In the genomic region with DNA sequence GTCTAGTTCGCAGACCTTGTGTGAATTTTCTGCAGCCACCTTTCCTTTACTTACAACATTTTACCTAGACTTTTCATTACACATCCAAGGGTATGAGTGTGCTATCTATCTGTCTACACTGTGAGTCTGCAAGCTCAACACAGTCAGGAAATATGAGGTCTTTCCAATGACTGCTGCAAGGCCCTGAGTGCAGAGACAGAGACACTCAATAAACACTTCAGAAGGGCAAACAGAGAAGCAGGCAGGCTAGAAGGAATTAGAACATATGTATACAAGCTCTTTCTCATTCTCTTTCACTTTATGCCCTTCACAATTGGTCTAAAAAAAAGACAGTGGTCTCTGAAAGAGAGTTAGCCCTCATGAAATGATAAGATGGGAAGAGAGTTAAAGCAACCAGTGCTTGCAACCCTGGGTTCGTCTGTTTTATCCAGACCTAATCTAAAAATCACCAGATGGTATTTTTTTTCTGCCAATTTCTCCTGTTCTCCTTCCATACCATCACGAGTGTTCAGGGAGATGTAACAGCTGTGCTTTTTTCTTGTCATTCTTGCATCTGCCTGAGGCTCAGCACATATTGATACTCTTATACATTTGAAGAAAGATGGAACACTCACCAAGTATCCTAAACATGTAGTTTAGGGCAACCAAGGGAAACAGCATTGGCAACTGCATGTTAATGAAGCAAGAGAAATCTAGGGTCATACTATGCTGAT, we compare ENCODE assay signal across 17 mouse cellular contexts.
DNase-seq lines count a peak whose midpoint lies in the region; ATAC-seq lines count a peak whose summit lies in the region.
"Had no signal": no experiment of that assay in that cellular context is flagged by ENCODE, and none has a peak within 500 bp of the region (broad histone marks: within the 10 kb centered on the region; RNA-seq: fewer than 3 reads in every experiment).

No protein-coding gene starts in this region.

- no peaks in the 10 kb centered on the region for H3K27me3 ChIP-seq in forebrain, embryonic 14.5 days (replicated peaks; ENCODE audit: control insufficient read depth, insufficient read depth, low read length)
- no peaks in the 10 kb centered on the region for H3K27me3 ChIP-seq in forebrain, embryonic 11.5 days (ENCODE audit: control insufficient read depth, insufficient read depth, low read length)
- no peaks in the 10 kb centered on the region for H3K27me3 ChIP-seq in lung, embryonic 16.5 days (ENCODE audit: control insufficient read depth, insufficient read depth, low read depth, low read length)
- H3K27me3 ChIP-seq: heart, embryonic 13.5 days; hindbrain, embryonic 15.5 days had no signal

- H3K4me3 ChIP-seq in forebrain, embryonic 14.5 days (ENCODE audit: low read depth, low read length): no peak overlapping the region
- H3K4me3 ChIP-seq in forebrain, embryonic 11.5 days (ENCODE audit: low read depth, low read length): no peak overlapping the region
- H3K4me3 ChIP-seq in lung, embryonic 16.5 days (ENCODE audit: low read length): no peak overlapping the region
- H3K4me3 ChIP-seq: embryonic facial prominence, embryonic 10.5 days; heart, embryonic 13.5 days; hindbrain, embryonic 15.5 days had no signal

- no peaks in the 10 kb centered on the region for H3K4me1 ChIP-seq in forebrain, embryonic 14.5 days (ENCODE audit: control insufficient read depth, insufficient read depth, low read length)
- no peaks in the 10 kb centered on the region for H3K4me1 ChIP-seq in forebrain, embryonic 11.5 days (replicated peaks; ENCODE audit: control insufficient read depth, insufficient read depth, low read length)
- H3K4me1 ChIP-seq in lung, embryonic 16.5 days (replicated peaks; ENCODE audit: control insufficient read depth, insufficient read depth, low read length): 0 out of 2 replicates have a peak, but pooled peaks cover 2% of the 10 kb centered on the region
- H3K4me1 ChIP-seq: embryonic facial prominence, embryonic 10.5 days; heart, embryonic 13.5 days; hindbrain, embryonic 15.5 days had no signal

- H3K4me2 ChIP-seq in forebrain, embryonic 14.5 days (ENCODE audit: low read length): no peak overlapping the region
- H3K4me2 ChIP-seq in forebrain, embryonic 11.5 days (ENCODE audit: low read depth, low read length, severe bottlenecking): no peak overlapping the region
- no peak overlapping the region for H3K4me2 ChIP-seq in lung, embryonic 16.5 days (ENCODE audit: low read depth, low read length)
- H3K4me2 ChIP-seq: heart, embryonic 13.5 days; hindbrain, embryonic 15.5 days had no signal

- H3K27ac ChIP-seq in forebrain, embryonic 14.5 days (ENCODE audit: low read depth, low read length): no peak overlapping the region
- no peak overlapping the region for H3K27ac ChIP-seq in forebrain, embryonic 11.5 days (ENCODE audit: low read depth, low read length)
- H3K27ac ChIP-seq in lung, embryonic 16.5 days (ENCODE audit: low read length): peak overlapping the region; percentile 66; the same call in 1 of the 2 replicates
- H3K27ac ChIP-seq: embryonic facial prominence, embryonic 10.5 days; heart, embryonic 13.5 days; hindbrain, embryonic 15.5 days had no signal

- H3K36me3 ChIP-seq in forebrain, embryonic 14.5 days (ENCODE audit: control insufficient read depth, insufficient read depth, low read length): no peaks in the 10 kb centered on the region
- H3K36me3 ChIP-seq in forebrain, embryonic 11.5 days (ENCODE audit: control insufficient read depth, insufficient read depth, low read length): no peaks in the 10 kb centered on the region
- H3K36me3 ChIP-seq in lung, embryonic 16.5 days (ENCODE audit: control insufficient read depth, insufficient read depth, low read length): no peaks in the 10 kb centered on the region
- H3K36me3 ChIP-seq: embryonic facial prominence, embryonic 10.5 days; heart, embryonic 13.5 days; hindbrain, embryonic 15.5 days had no signal

- no peaks in the 10 kb centered on the region for H3K9me3 ChIP-seq in forebrain, embryonic 14.5 days (replicated peaks; ENCODE audit: control insufficient read depth, low read length)
- H3K9me3 ChIP-seq in forebrain, embryonic 11.5 days (ENCODE audit: control insufficient read depth, low read length): no peaks in the 10 kb centered on the region
- H3K9me3 ChIP-seq in lung, embryonic 16.5 days (ENCODE audit: control insufficient read depth, low read length): no peaks in the 10 kb centered on the region
- H3K9me3 ChIP-seq: embryonic facial prominence, embryonic 10.5 days; heart, embryonic 13.5 days; hindbrain, embryonic 15.5 days had no signal

- peak; percentile 13 for DNase-seq in forebrain, embryonic 14.5 days (ENCODE audit: low spot score)
- no peak for DNase-seq in forebrain, embryonic 11.5 days (ENCODE audit: low spot score)
- peak; percentile 13 for DNase-seq in layer of hippocampus, adult 9-10 months (ENCODE audit: low spot score)
- DNase-seq in layer of hippocampus, postnatal 10 days (ENCODE audit: low spot score in 2 of 2): no peak
- no peak for DNase-seq in lung, postnatal 10 days
- DNase-seq in retina, postnatal 1 day: no peak
- DNase-seq: adrenal gland, postnatal 10 days; cerebellum, adult 18-20 months; cerebellum, postnatal 10 days; gastrocnemius, postnatal 36 days; heart, adult 11 months; heart, postnatal 36 days had no signal

- H3K9ac ChIP-seq in forebrain, embryonic 14.5 days (ENCODE audit: low read length): no peak overlapping the region
- no peak overlapping the region for H3K9ac ChIP-seq in forebrain, embryonic 11.5 days (ENCODE audit: low read length)
- H3K9ac ChIP-seq in lung, embryonic 16.5 days (ENCODE audit: low read length): no peak overlapping the region
- H3K9ac ChIP-seq: heart, embryonic 13.5 days; hindbrain, embryonic 15.5 days had no signal

- WGBS in forebrain, embryonic 14.5 days: 72% methylated on average over 3 of the region's 3 CpGs
- 87% methylated on average over 3 of the region's 3 CpGs for WGBS in forebrain, embryonic 11.5 days
- whole genome bisulfite sequencing in lung, embryonic 16.5 days: 43% methylated on average over 3 of the region's 3 CpGs

- no peak for ATAC-seq in forebrain, embryonic 14.5 days
- no peak for ATAC-seq in forebrain, embryonic 11.5 days (replicated peaks; ENCODE audit: low FRiP score)
- peak; percentile 85 for ATAC-seq in lung, embryonic 16.5 days (ENCODE audit: low read depth)
- ATAC-seq: forebrain, embryonic 16.5 days had no signal

Comparison
In these comparisons a context has a peak if more than half of its experiments do, and no peak if none do; other contexts are left out.
1. DNase-seq: peak in forebrain, embryonic 14.5 days (single experiment) and layer of hippocampus, adult 9-10 months (single experiment); none in forebrain, embryonic 11.5 days (single experiment), layer of hippocampus, postnatal 10 days (0 of 2), lung, postnatal 10 days (single experiment) and retina, postnatal 1 day (single experiment).